Mouse (Mus musculus) cerebellum, adult 11-12 months (tissue): ENCODE measurements around the gene 1700012B07Rik.

Source experiments
- DNase-seq: peaks from one replicate; pipeline ENCODE4 v3.0.0; 2022

Gene 1700012B07Rik

GRCm38 (mm10) chr11:109745210-109745609 lies 82.6 kb downstream of the 1700012B07Rik start:
- DNase-seq: no peak

- DNase-seq: no peak
Measured at GRCm38 (mm10) chr11:109737967-109738366, 89.9 kb downstream of the 1700012B07Rik start.
